Mouse (Mus musculus) heart, adult 2 months (tissue): ENCODE results near the gene Pnldc1. TPM values are rescaled to one million over a fixed set of nuclear protein-coding genes. Genes with fewer than 3 reads are reported as not detected.
A peak's percentile ranks its signal among the peaks of the same experiment; 100 is the strongest.
"Not testable (repeated sequence)": the region's sequence is repeated elsewhere in the genome, so short reads cannot be mapped to it uniquely, and the experiment has no call there.

Experiments used
- DNase-seq, 2 experiments: peaks; one replicate each; pipeline ENCODE4 v3.0.0; 2021
- H3K27ac ChIP-seq: fragments of 200-600 bp; 2 replicates; pipeline ENCODE4 v1.8.1; 2022
- H3K27me3 ChIP-seq: fragments of 200-500 bp; 2 replicates; pipeline ENCODE4 v1.6.1; 2012; ENCODE audit warnings: mild to moderate bottlenecking, low read length, inconsistent platforms, mixed read lengths; ENCODE audit not compliant: control insufficient read depth, insufficient read depth
- H3K36me3 ChIP-seq: fragments of 200-500 bp; 2 replicates; pipeline ENCODE4 v1.6.1; 2012; ENCODE audit warnings: low read length, inconsistent platforms; ENCODE audit not compliant: control insufficient read depth, insufficient read depth
- H3K4me1 ChIP-seq: fragments of 200-500 bp; 2 replicates; pipeline ENCODE4 v1.6.1; 2011; ENCODE audit warnings: low read length; ENCODE audit not compliant: control insufficient read depth, insufficient read depth
- H3K4me3 ChIP-seq: fragments of 200-600 bp; 2 replicates; pipeline ENCODE4 v1.8.1; 2022
- H3K79me2 ChIP-seq: fragments of 200-500 bp; replicated peaks from 2 replicates; pipeline ENCODE4 v1.6.1; 2012; ENCODE audit warnings: mild to moderate bottlenecking, inconsistent platforms, low read length, moderate library complexity, mixed read lengths; ENCODE audit not compliant: control insufficient read depth, insufficient read depth
- H3K9ac ChIP-seq: fragments of 200-500 bp; 2 replicates; pipeline ENCODE4 v1.6.1; 2012; ENCODE audit warnings: low read depth, mild to moderate bottlenecking, control low read depth, inconsistent platforms, low read length, mixed read lengths
- CTCF ChIP-seq: fragments of 200-600 bp; IDR thresholded peaks from 2 replicates; pipeline ENCODE4 v1.8.1; 2022; ENCODE audit warnings: antibody characterized with exemption, mild to moderate bottlenecking, moderate library complexity
- EP300 ChIP-seq: fragments of 200-500 bp; IDR thresholded peaks from 2 replicates; pipeline ENCODE4 v1.6.1; 2011; ENCODE audit warnings: low read depth, low read length, control low read depth; ENCODE audit not compliant: insufficient read depth
- POLR2A ChIP-seq: fragments of 200-500 bp; IDR thresholded peaks from 2 replicates; pipeline ENCODE4 v1.6.1; 2011; ENCODE audit warnings: mild to moderate bottlenecking, low read depth, low read length, control low read depth; ENCODE audit not compliant: insufficient read depth
- WGBS: fragments of 180-500 bp; shearing (Covaris S2); methylation state at CpG from one replicate; pipeline ENCODE4 v1.1.7; 2018; 5-methylcytosine and 5-hydroxymethylcytosine counted together
- intact Hi-C: fragments of 180-260 bp; cut with DNase I; formaldehyde crosslinking; loops from one replicate; pipeline ENCODE4 v1.15.1; 2025
- polyA plus RNA-seq: library from polyadenylated mRNA; depleted of rRNA; stranded (reverse); fragments of >200 nt; gene quantifications from 2 replicates; pipeline ENCODE4 v1.2.3, GENCODE M21; 2012
- total RNA-seq, 2 experiments: library from RNA; stranded (reverse); gene quantifications; 2 replicates each; pipeline ENCODE4 v1.2.3; 2021

Gene Pnldc1
- total and polyA plus RNA-seq, 3 experiments: 0.42 to 1.9 (median 0.93) TPM

DNA sequence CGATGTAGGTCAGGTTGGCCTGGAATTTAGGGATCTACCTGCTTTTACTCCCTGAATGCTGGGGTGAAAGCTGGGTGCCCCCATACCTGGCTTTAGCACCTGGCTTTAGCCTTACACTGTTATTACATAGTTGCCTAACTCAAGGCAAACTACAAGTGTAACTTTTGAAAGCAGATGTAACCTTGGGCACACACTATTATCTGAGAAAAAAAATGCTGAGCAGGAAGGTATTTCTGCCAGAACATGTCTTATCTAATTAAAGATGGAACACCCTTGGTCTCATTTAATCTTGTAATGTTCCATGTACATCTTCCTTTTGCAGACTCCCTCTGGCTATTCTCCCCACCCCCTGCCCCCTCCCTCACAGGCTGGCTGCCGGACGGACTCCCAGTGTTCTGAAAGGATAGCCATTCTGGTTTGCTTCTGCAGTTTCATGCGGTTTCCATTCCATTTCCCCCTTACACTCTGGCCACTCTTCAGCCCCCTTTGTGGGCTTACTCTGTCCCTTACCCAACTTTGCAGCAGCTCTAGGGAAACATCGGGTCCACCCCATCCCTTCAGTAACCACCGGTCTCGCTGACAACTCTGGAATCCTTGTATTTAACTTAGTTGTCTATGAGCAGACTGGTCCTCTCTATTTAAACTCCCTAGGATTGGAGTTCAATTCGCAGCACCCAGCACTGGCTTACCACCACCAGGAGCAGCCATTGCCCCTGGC, 31.7 kb upstream of the Pnldc1 start:
- Histone ChIP-seq H3K27me3 (no peaks in the 10 kb centered on the region; the same call in 1 of the 2 replicates), H3K4me1 (no peaks in the 10 kb centered on the region), H3K27ac (no peak overlapping the region), H3K9ac (no peak overlapping the region), H3K4me3 (no peak overlapping the region), H3K36me3 (no peaks in the 10 kb centered on the region), H3K79me2 (no peaks in the 10 kb centered on the region)
- no peak for DNase-seq
- WGBS: 75% methylated on average over 8 of the region's 8 CpGs
- TF ChIP-seq POLR2A (no peak), CTCF (no peak), EP300 (no peak)
- intact Hi-C loops: no loop called here

DNA sequence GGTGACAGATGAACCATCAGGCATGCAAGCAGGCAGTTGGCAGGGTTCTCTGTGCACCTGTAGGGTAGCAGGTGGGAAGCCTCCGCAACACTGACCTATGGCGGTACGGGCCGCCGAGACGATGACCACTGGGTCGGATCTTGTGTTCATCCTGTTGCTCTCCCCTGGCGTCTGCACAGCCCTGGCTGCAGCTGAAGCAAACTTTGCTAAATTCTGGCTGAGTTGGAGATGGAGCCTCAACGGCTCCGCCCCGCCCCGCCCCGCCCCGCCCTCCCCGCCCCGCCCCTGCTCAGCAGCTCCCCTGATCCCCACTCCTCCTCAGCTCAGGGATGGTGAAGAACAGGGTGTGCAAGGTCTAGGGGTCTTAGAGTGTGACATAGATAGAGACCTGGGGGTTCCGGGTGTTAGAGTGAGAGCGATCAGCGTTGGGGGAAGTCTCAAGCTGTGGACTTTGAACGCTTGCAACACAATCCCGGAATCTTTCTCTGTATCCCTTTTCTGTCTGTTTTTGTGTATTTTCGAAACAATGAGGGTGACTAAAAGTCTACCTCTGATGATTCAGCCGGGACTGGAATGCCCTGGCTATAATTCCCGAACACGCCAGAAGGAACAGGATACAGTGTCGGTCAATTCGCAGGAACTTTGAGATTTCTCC, 30.2 kb upstream of the Pnldc1 start, which contains the start of gene Acat3:
Acat3 (minus strand) TSS at position 450 of the 655 bp plus-strand sequence.
- intact Hi-C loops: no loop called here
- H3K27ac ChIP-seq: no peak within 1 kb of the TSS
- peak within 1 kb of the TSS; percentile 26; the same call in 1 of the 2 replicates for H3K4me3 ChIP-seq
- H3K79me2 ChIP-seq: no peaks in the 10 kb centered on the region
- no peaks in the 10 kb centered on the region; the same call in 1 of the 2 replicates for H3K27me3 ChIP-seq
- no peaks in the 10 kb centered on the region for H3K36me3 ChIP-seq
- DNase-seq: peak in 1 of 2 experiments; percentile 27
- TF ChIP-seq POLR2A: no peak
- TF ChIP-seq CTCF: no peak
- TF ChIP-seq EP300: no peak
- WGBS: 8% methylated on average over 27 of the region's 27 CpGs
- H3K4me1 ChIP-seq: no peaks in the 10 kb centered on the region
- H3K9ac ChIP-seq: no peak within 1 kb of the TSS

DNA sequence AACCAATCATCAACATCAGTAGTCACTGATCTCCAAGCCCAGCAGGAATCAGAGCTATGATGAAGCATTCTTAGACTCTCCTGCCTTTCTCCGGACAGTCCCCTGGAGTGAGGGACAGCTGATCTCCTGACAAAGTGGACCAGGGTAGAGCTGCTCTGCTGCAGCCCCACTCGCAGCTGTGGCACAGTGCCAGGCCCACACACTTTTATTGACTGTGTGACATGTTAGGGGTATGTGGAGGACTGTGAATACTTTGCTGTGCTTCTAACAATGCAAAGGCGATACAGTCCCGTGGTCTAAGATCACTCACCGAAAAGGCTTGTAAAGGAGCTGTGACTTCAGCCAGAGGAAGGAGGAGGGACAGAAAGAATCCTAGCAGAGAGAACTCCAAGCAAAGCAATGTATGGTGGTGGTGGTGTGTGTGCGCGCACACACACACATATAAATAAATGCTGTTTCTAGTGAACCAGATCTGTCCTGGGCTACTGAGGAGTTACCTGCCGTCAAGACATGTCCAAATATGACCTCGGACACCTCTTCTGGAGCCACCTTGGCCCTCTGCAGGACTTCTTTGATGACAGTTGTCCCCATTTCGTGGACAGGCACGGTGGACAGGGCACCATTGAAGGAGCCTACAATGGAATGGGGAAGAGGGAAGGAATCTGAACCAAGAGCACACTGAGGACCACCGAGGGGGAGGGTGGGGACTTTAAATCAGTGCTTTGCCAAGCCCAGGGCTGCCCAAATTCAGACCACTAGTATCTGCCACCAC, 29.5 kb upstream of the Pnldc1 start:
- H3K4me3 ChIP-seq, H3K36me3 ChIP-seq, intact Hi-C loops, H3K4me1 ChIP-seq, H3K27ac ChIP-seq, H3K79me2 ChIP-seq, H3K9ac ChIP-seq, H3K27me3 ChIP-seq, DNase-seq: not testable (repeated sequence)
- 49% methylated on average over 2 of the region's 12 CpGs for WGBS

DNA sequence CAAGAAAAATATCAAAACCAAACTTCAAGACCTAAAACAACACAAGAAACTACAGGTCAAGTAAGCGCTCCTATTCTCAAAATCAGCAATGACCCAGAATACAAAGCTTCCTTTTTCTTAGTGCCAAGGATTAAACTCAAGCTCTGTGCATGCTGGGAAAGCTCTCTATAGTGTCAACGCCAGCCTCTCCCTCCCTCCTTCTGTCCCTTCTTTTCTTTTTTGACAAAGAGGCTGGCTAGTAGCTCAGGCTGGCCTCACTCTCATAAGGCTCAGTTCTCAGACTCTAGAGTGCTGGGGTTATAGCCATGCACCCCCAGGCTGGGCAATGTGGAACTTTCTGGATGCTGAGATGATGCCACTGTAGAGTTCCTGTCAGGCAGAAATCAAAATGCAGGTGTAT, 28.0 kb upstream of the Pnldc1 start:
- DNase-seq: no peak
- Histone ChIP-seq H3K36me3 (no peaks in the 10 kb centered on the region), H3K79me2 (no peaks in the 10 kb centered on the region), H3K27ac (no peak overlapping the region), H3K4me1 (no peaks in the 10 kb centered on the region), H3K27me3 (no peaks in the 10 kb centered on the region; the same call in 1 of the 2 replicates), H3K4me3 (no peak overlapping the region), H3K9ac (no peak overlapping the region)
- intact Hi-C loops: no loop called here
- TF ChIP-seq CTCF: no peak
- TF ChIP-seq POLR2A: no peak
- no peak for TF ChIP-seq EP300
- 70% methylated on average over 2 of the region's 2 CpGs for WGBS

DNA sequence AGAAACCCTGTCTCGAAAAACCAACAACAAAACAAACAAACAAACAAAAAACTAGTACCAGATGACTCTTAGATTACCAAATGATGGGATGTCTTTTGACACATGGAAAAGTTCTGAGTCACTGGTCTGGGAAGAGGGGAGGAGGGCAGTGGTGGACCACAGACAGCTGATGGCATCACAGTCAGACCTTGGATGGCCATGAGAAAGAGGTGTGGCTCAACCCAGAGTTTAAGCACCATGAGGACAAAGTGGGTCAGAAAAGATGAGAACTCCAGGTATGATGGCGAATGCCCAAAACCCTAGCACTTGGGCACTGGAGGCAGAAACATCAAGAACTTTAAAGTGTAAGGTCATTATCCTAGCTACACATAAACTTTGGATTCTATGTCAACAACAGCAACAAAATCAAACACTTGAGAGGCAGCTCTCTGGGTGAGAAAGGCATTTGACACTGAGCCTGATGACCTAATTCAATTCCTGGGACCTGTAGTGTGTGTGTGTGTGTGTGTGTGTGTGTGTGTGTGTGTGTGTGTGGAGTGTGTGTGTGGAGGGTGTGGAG, 27.5 kb upstream of the Pnldc1 start:
- no peak overlapping the region for H3K4me3 ChIP-seq
- DNase-seq: no peak
- no peak overlapping the region for H3K27ac ChIP-seq
- TF ChIP-seq CTCF (no peak), POLR2A (no peak), EP300 (no peak)
- H3K79me2 ChIP-seq: no peaks in the 10 kb centered on the region
- WGBS: 77% methylated on average over 2 of the region's 2 CpGs
- no peaks in the 10 kb centered on the region for H3K36me3 ChIP-seq
- intact Hi-C loops: no loop called here
- no peaks in the 10 kb centered on the region; the same call in 1 of the 2 replicates for H3K27me3 ChIP-seq
- no peaks in the 10 kb centered on the region for H3K4me1 ChIP-seq
- no peak overlapping the region for H3K9ac ChIP-seq

DNA sequence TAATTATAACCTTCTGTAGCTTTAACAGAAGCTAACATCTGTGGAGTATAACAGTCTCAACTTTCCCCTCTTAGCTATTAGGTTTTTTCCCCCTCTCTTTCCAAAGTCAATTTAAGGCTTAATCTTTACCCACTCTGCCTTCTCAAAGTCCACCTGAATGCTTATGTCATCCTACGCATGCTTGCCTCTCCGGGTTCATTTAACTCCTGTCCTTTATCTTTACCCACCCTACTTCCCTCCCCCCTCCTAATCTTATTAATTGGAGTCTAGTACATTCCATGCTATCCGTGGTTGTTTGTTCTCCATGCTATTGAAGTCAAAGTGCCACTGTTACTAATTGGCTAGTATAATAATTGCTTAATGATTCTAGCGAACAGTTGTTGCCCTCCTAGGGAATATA, 25.7 kb upstream of the Pnldc1 start:
- intact Hi-C loops: no loop called here
- TF ChIP-seq CTCF: no peak
- TF ChIP-seq EP300: no peak
- no peak for TF ChIP-seq POLR2A
- H3K9ac ChIP-seq: no peak overlapping the region
- H3K79me2 ChIP-seq: no peaks in the 10 kb centered on the region
- H3K4me3 ChIP-seq: no peak overlapping the region
- H3K27ac ChIP-seq: no peak overlapping the region
- no peak for DNase-seq
- H3K36me3 ChIP-seq: no peaks in the 10 kb centered on the region
- WGBS: 60% methylated on average over 4 of the region's 4 CpGs
- no peaks in the 10 kb centered on the region for H3K4me1 ChIP-seq
- no peaks in the 10 kb centered on the region; the same call in 1 of the 2 replicates for H3K27me3 ChIP-seq

DNA sequence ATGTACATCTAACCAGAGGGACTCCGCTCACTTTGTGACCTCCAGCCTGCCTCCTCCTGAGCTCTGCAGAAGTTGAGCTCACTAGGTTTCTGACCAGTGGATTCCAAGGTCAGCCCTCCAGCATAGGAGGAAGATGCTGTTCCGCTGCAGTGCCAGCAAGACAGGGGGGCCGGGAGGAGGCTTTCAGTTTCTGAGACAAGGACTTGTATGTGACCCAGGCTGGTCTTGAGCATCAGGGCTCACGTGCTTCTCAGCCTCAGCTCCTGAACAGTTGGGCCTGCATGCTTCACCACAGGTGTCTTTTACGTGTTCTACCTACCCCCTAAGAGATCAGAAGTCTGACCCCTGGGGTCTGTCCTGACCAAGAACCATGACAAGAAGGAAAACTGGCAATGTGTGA, 21.5 kb upstream of the Pnldc1 start:
- 94% methylated on average over 5 of the region's 5 CpGs for WGBS
- H3K79me2 ChIP-seq, H3K27me3 ChIP-seq, H3K4me3 ChIP-seq, H3K27ac ChIP-seq, H3K36me3 ChIP-seq, DNase-seq, intact Hi-C loops, H3K9ac ChIP-seq, H3K4me1 ChIP-seq: not testable (repeated sequence)
